Mouse (Mus musculus) lung, postnatal 0 days (tissue): Measurements from ENCODE around the gene Ap5z1. TPM values are rescaled to one million over a fixed set of nuclear protein-coding genes. Genes with fewer than 3 reads are reported as not detected.

ENCODE experiments used
- ATAC-seq: fragments of 200-750 bp; cut with Nextera tagmentation; 2 replicates; pipeline ENCODE4 v1.8.0; 2017; ENCODE audit warnings: moderate library complexity
- DNase-seq: peaks from one replicate; pipeline ENCODE4 v3.0.0-alpha.2; 2016; ENCODE audit warnings: low spot score
- H3K27ac ChIP-seq: fragments of 300-500 bp; sonication (generic); 2 replicates; pipeline ENCODE4 v1.5.1; 2014; ENCODE audit warnings: antibody characterized with exemption, mild to moderate bottlenecking, low read length, mixed read lengths
- H3K27me3 ChIP-seq: fragments of 300-500 bp; sonication (generic); replicated peaks from 2 replicates; pipeline ENCODE4 v1.6.1; 2014; ENCODE audit warnings: low read length, mixed read lengths; ENCODE audit not compliant: insufficient read depth
- H3K36me3 ChIP-seq: fragments of 300-500 bp; sonication (generic); 2 replicates; pipeline ENCODE4 v1.6.1; 2014; ENCODE audit warnings: low read length, mixed read lengths; ENCODE audit not compliant: insufficient read depth
- H3K4me1 ChIP-seq: fragments of 300-500 bp; sonication (generic); 2 replicates; pipeline ENCODE4 v1.6.1; 2014; ENCODE audit warnings: antibody characterized with exemption, low read depth, low read length, mixed read lengths; ENCODE audit not compliant: insufficient read depth
- H3K4me2 ChIP-seq: fragments of 300-500 bp; sonication (generic); replicated peaks from 2 replicates; pipeline ENCODE4 v1.6.1; 2014; ENCODE audit warnings: low read depth, mild to moderate bottlenecking, low read length, moderate library complexity, mixed read lengths
- H3K4me3 ChIP-seq: fragments of 300-500 bp; sonication (generic); 2 replicates; pipeline ENCODE4 v1.5.1; 2014; ENCODE audit warnings: low read depth, low read length
- H3K9ac ChIP-seq: fragments of 300-500 bp; sonication (generic); replicated peaks from 2 replicates; pipeline ENCODE4 v1.6.1; 2014; ENCODE audit warnings: low read depth, mild to moderate bottlenecking
- H3K9me3 ChIP-seq: fragments of 300-500 bp; sonication (generic); 2 replicates; pipeline ENCODE4 v1.6.1; 2016; ENCODE audit warnings: low read length, mixed read lengths
- CTCF ChIP-seq: IDR thresholded peaks from 2 replicates; pipeline ENCODE4 v1.5.1; 2016; ENCODE audit warnings: antibody characterized with exemption, mild to moderate bottlenecking
- EP300 ChIP-seq: IDR thresholded peaks from 2 replicates; pipeline ENCODE4 v1.6.1; 2016; ENCODE audit warnings: antibody characterized with exemption, mild to moderate bottlenecking, control low read depth
- WGBS: fragments of 180-500 bp; shearing (Covaris S2); extraction: QIAGEN DNeasy Blood & Tissue Kit; methylation state at CpG from one replicate; pipeline ENCODE4 v1.1.7; 2014; 5-methylcytosine and 5-hydroxymethylcytosine counted together
- polyA plus RNA-seq: library from polyadenylated mRNA; unstranded; fragments of >200 nt; fragmentation: Nextera tagmentation; extraction: Ambion mirVana; gene quantifications from 2 replicates; pipeline ENCODE4 v1.2.1, GENCODE M21; 2015

Gene Ap5z1
- polyA plus RNA-seq, 1 experiment from 2014 or later = 6.2 TPM

GRCm38 (mm10) chr5:142510061-142510414 is 46.3 kb downstream of the Ap5z1 start:
- TF ChIP-seq CTCF (no peak), EP300 (no peak)
- 54% methylated on average over 7 of the region's 7 CpGs for WGBS
- no peak overlapping the region for H3K9ac ChIP-seq
- H3K27me3 ChIP-seq = no peaks in the 10 kb centered on the region
- H3K9me3 ChIP-seq = no peaks in the 10 kb centered on the region
- ATAC-seq (no peak), DNase-seq (no peak)
- H3K27ac ChIP-seq = no peak overlapping the region; the same call in 1 of the 2 replicates
- 0 out of 2 replicates have a peak, but pooled peaks cover 3% of the 10 kb centered on the region for H3K4me1 ChIP-seq
- no peaks in the 10 kb centered on the region for H3K36me3 ChIP-seq
- H3K4me3 ChIP-seq = no peak overlapping the region
- no peak overlapping the region for H3K4me2 ChIP-seq

DNA sequence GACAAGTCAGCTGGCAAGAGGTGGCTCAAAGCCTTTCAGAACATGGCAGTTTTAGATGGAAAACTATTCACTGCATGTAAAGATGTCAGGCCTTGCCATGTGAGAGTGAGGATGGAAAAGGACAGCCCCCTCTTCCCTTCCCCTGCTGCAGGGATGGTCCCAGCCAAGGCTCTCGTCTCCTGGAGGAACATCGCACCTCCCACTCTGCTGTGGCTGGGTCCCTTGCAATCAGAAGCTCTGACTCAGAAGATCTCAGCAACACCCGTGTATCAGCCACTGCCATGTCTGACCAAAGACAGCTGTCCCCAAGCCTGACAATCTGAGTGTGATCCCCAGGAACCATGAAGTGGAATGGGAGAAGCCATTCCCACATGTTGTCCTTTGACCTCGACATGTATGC is 48.4 kb downstream of the Ap5z1 start:
- 55% methylated on average over 4 of the region's 4 CpGs for WGBS
- H3K4me3 ChIP-seq = no peak overlapping the region
- H3K36me3 ChIP-seq = no peaks in the 10 kb centered on the region
- no peak overlapping the region for H3K9ac ChIP-seq
- H3K27me3 ChIP-seq = no peaks in the 10 kb centered on the region
- TF ChIP-seq CTCF = no peak
- TF ChIP-seq EP300 = no peak
- H3K4me1 ChIP-seq = 0 out of 2 replicates have a peak, but pooled peaks cover 3% of the 10 kb centered on the region
- no peak overlapping the region for H3K27ac ChIP-seq
- H3K4me2 ChIP-seq = no peak overlapping the region
- no peaks in the 10 kb centered on the region for H3K9me3 ChIP-seq
- ATAC-seq = 0 out of 2 replicates have a peak, but pooled peaks have one; percentile 18
- DNase-seq = peak; percentile 33

DNA sequence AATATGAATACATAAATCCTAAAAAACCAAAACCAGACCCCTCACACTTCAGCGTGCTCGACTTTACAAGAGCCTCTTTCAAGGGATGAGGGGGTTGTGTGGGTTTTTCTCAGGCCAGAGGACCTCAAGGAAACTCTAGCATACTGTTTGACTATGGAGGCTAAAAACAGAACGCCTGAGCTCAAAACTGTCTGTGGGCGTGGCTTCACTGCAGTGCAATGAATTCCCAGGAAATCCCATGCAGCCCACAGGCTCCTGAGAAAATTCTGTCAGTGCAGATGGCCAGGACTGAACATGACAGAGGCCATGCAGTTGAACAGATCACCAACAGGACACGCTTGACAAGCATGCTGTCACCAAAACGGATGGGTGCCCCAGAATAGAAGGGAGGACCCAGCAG is 55.2 kb downstream of the Ap5z1 start:
- Histone ChIP-seq H3K9me3 (no peaks in the 10 kb centered on the region), H3K4me1 (no peaks in the 10 kb centered on the region), H3K27ac (no peak overlapping the region), H3K4me2 (no peak overlapping the region), H3K4me3 (no peak overlapping the region), H3K9ac (no peak overlapping the region), H3K36me3 (no peaks in the 10 kb centered on the region), H3K27me3 (no peaks in the 10 kb centered on the region)
- ATAC-seq = no peak
- no peak for DNase-seq
- no peak for TF ChIP-seq EP300
- TF ChIP-seq CTCF = no peak
- WGBS = 43% methylated on average over 6 of the region's 6 CpGs

- H3K4me1 ChIP-seq = no peaks in the 10 kb centered on the region
- H3K36me3 ChIP-seq = no peaks in the 10 kb centered on the region
- no peak for DNase-seq
- no peak overlapping the region for H3K9ac ChIP-seq
- no peaks in the 10 kb centered on the region for H3K27me3 ChIP-seq
- no peak overlapping the region for H3K4me3 ChIP-seq
- no peak overlapping the region for H3K4me2 ChIP-seq
- WGBS = 49% methylated on average over 4 of the region's 4 CpGs
- H3K27ac ChIP-seq = no peak overlapping the region
- TF ChIP-seq EP300 = no peak
- no peak for TF ChIP-seq CTCF
- H3K9me3 ChIP-seq = no peaks in the 10 kb centered on the region
- no peak for ATAC-seq
Measured at GRCm38 (mm10) chr5:142520360-142520759, 56.6 kb downstream of the Ap5z1 start.

DNA sequence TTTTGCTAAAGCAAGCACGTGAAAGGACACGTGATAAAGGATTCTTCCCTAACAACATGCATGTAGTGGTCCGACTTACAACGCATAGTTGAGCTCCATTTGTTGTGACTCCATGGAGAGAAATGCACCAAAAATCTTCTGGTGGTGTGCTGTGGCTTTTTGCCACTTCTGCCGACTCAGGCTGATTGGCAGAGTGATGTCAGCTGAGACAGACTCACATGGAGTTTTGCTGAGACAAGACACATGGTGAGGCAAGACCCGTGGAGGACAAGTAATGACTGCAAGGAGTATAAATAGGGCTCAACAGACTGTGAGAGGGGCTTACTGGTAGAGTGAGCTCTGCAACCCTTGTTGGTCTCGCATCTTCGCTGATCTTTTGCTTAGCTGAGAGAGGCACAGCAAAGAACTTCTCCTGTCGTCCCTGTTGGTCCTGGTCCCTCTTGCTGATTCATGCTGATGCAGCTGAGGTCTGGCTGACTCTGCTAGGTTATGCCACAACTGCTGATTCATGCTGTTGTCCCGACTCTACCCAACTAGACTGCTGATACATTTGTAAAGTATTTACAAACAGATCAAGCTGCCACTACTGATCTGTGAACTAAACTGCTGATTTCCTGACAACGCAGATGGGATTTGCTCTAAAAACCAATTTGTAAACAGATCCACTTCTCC is 57.6 kb downstream of the Ap5z1 start:
- TF ChIP-seq CTCF (no peak), EP300 (no peak)
- no peak for ATAC-seq
- no peaks in the 10 kb centered on the region for H3K27me3 ChIP-seq

DNA sequence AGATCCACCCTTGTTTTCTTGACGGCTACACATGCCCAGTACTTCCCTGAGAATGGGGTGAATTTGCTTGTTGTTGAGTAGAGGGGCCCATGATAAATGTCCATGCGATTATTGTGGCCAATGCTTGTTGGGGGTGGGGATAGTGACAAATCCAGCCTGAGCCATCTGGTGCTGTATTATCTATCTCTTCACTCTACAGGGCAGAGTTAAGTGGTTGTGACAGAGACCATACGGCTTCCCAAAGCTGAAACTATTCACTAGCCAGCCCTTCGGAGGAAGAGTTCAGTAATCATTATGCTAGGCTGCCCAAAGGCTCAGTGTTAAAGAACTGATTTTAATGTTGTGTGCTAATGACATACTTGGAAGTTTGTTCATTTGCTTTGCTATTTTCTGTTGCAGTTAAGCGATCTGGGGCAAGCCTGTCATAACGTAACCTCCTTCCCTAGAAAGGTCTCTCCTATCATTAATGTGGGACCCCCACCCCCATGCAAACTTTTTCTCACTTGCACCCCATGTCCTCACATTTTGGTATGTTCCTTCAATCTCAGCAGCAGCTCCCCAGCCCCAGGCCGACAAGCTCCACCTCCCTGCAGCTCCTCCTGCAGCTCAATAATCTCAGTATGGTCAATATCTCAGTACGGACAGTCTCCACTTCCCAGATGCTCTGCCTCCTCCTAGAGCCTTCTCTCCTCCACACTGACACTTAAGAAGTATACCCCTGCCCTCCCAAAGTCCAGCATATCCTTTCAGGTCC is 61.1 kb downstream of the Ap5z1 start:
- H3K27ac ChIP-seq = peak overlapping the region; percentile 64
- peak; percentile 83 for DNase-seq
- H3K4me2 ChIP-seq = 0 out of 2 replicates have a peak overlapping the region, but pooled peaks have one; percentile 8
- 42% methylated on average over 8 of the region's 8 CpGs for WGBS
- TF ChIP-seq CTCF = no peak
- TF ChIP-seq EP300 = no peak
- H3K9ac ChIP-seq = no peak overlapping the region
- no peaks in the 10 kb centered on the region for H3K9me3 ChIP-seq
- no peaks in the 10 kb centered on the region for H3K36me3 ChIP-seq
- H3K27me3 ChIP-seq = no peaks in the 10 kb centered on the region
- no peaks in the 10 kb centered on the region for H3K4me1 ChIP-seq
- ATAC-seq = peak; percentile 89
- no peak overlapping the region for H3K4me3 ChIP-seq

More for the DNA sequence above, 57.6 kb downstream of the Ap5z1 start:
- H3K9ac ChIP-seq = no peak overlapping the region
- H3K36me3 ChIP-seq = no peaks in the 10 kb centered on the region
- H3K4me2 ChIP-seq = no peak overlapping the region
- H3K4me3 ChIP-seq = no peak overlapping the region
- WGBS = 73% methylated on average over 11 of the region's 11 CpGs
- no peaks in the 10 kb centered on the region for H3K4me1 ChIP-seq
- no peak for DNase-seq
- no peaks in the 10 kb centered on the region for H3K9me3 ChIP-seq
- no peak overlapping the region for H3K27ac ChIP-seq

Other genes starting within 250 kb of the Ap5z1 start
- 4.3 and 5.1 TPM in 2 replicates for gene Foxk1, start 62.4 kb upstream of the Ap5z1 start, polyA plus RNA-seq
- 0.12 and 0.15 TPM in 2 replicates for gene Papolb, start 66.1 kb downstream of the Ap5z1 start, polyA plus RNA-seq
- 13.5 and 14.5 TPM in 2 replicates for gene Radil, start 87.2 kb downstream of the Ap5z1 start, polyA plus RNA-seq
- gene Mmd2, start 144.9 kb downstream of the Ap5z1 start, polyA plus RNA-seq = 0.05 TPM in 1 of 2 replicates, not detected in the other
- 25.7 and 26.6 TPM in 2 replicates for gene Wipi2, start 163.8 kb downstream of the Ap5z1 start, polyA plus RNA-seq
- gene Slc29a4, start 228.6 kb downstream of the Ap5z1 start, polyA plus RNA-seq = 2.3 TPM in 2 replicates